ENCODE assay signal across 19 mouse cellular contexts in the genomic region with DNA sequence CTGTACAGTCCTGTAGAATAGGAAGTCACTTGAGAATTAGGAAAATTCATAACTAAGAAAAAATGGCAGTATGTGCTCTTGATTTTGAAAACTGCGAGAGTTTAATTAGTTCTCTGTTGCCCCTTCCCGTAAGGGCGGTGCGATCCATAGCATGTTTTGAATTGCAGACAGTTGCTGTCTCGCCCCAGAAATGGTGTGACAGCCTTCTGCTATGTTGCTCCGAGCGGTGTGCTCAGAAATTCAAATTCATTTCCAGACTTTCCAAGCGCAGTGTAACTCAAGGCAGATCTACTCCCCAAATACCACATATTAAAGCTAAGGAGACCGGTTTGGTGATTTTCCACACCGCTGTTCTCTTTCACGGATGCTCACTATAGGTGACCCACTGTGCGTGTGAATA. TPM values are rescaled to one million over a fixed set of nuclear protein-coding genes. Genes with fewer than 3 reads are reported as not detected.
"Had no signal": no experiment of that assay in that cellular context is flagged by ENCODE, and none has a peak within 500 bp of the region (broad histone marks: within the 10 kb centered on the region; RNA-seq: fewer than 3 reads in every experiment).

No protein-coding gene starts in this region.

- H3K4me1 ChIP-seq: limb, embryonic 12.5 days; limb, embryonic 15.5 days; midbrain, embryonic 12.5 days; midbrain, embryonic 15.5 days; neural tube, embryonic 12.5 days; neural tube, embryonic 15.5 days had no signal

- DNase-seq: kidney, postnatal 25 days; liver, postnatal 0 days; right cerebral cortex, adult 18-20 months; right cerebral cortex, postnatal 14 days; thymus, adult 18-20 months; thymus, postnatal 36 days had no signal

- H3K9me3 ChIP-seq: limb, embryonic 12.5 days; limb, embryonic 15.5 days; midbrain, embryonic 12.5 days; midbrain, embryonic 15.5 days; neural tube, embryonic 12.5 days; neural tube, embryonic 15.5 days had no signal

- H3K27me3 ChIP-seq: limb, embryonic 12.5 days; limb, embryonic 15.5 days; midbrain, embryonic 12.5 days; midbrain, embryonic 15.5 days; neural tube, embryonic 12.5 days; neural tube, embryonic 15.5 days had no signal

- ATAC-seq: liver, postnatal 0 days; lung, postnatal 0 days; midbrain, embryonic 15.5 days had no signal

- H3K36me3 ChIP-seq: limb, embryonic 15.5 days; midbrain, embryonic 15.5 days; neural tube, embryonic 12.5 days had no signal

- H3K27ac ChIP-seq: kidney, postnatal 0 days; limb, embryonic 12.5 days; limb, embryonic 15.5 days; liver, embryonic 14.5 days; macrophage; midbrain, embryonic 12.5 days; midbrain, embryonic 15.5 days; neural tube, embryonic 12.5 days; neural tube, embryonic 15.5 days had no signal

- H3K4me2 ChIP-seq: limb, embryonic 12.5 days; limb, embryonic 15.5 days; liver, embryonic 11.5 days; lung, embryonic 14.5 days; midbrain, embryonic 12.5 days; midbrain, embryonic 15.5 days; neural tube, embryonic 12.5 days; neural tube, embryonic 15.5 days had no signal

- H3K9ac ChIP-seq: limb, embryonic 12.5 days; limb, embryonic 15.5 days; liver, embryonic 14.5 days; liver, postnatal 0 days; lung, embryonic 14.5 days; midbrain, embryonic 12.5 days; midbrain, embryonic 15.5 days; neural tube, embryonic 12.5 days; neural tube, embryonic 15.5 days had no signal

- H3K4me3 ChIP-seq: limb, embryonic 12.5 days; limb, embryonic 15.5 days; midbrain, embryonic 12.5 days; midbrain, embryonic 15.5 days; neural tube, embryonic 12.5 days; neural tube, embryonic 15.5 days had no signal

RNA-seq across cellular contexts. Expression of a gene that starts 50.6 kb away (rescaled TPM):
- total RNA-seq: megakaryocyte, adult 5-6 weeks had no signal
- polyA plus RNA-seq: liver, postnatal 0 days; macrophage had no signal
